Mouse (Mus musculus): ENCODE data around the gene Gbe1.

Gbe1 gene

GRCm38 (mm10) chr16:70365229-70365628, 51.5 kb downstream of the Gbe1 start:
- no peak for DNase-seq

- DNase-seq: no peak
Measured at GRCm38 (mm10) chr16:70381045-70381444, 67.3 kb downstream of the Gbe1 start.

- DNase-seq: no peak
Measured at GRCm38 (mm10) chr16:70385494-70385893, 71.7 kb downstream of the Gbe1 start.

GRCm38 (mm10) chr16:70387385-70387784, 73.6 kb downstream of the Gbe1 start:
- DNase-seq: no peak

- DNase-seq: no peak
Measured at GRCm38 (mm10) chr16:70395276-70395675, 81.5 kb downstream of the Gbe1 start.

- DNase-seq: no peak
Measured at GRCm38 (mm10) chr16:70407780-70408179, 94.0 kb downstream of the Gbe1 start.

GRCm38 (mm10) chr16:70421077-70421476, 107.3 kb downstream of the Gbe1 start:
- no peak for DNase-seq

GRCm38 (mm10) chr16:70449520-70449919, 135.8 kb downstream of the Gbe1 start:
- no peak for DNase-seq

- no peak for DNase-seq
Measured at GRCm38 (mm10) chr16:70475583-70475982, 161.8 kb downstream of the Gbe1 start.

- DNase-seq: no peak
Measured at GRCm38 (mm10) chr16:70476161-70476560, 162.4 kb downstream of the Gbe1 start.

GRCm38 (mm10) chr16:70480494-70480893, 166.7 kb downstream of the Gbe1 start:
- no peak for DNase-seq

GRCm38 (mm10) chr16:70506457-70506856, 192.7 kb downstream of the Gbe1 start:
- no peak for DNase-seq

- DNase-seq: no peak
Measured at GRCm38 (mm10) chr16:70510938-70511337, 197.2 kb downstream of the Gbe1 start.

- no peak for DNase-seq
Measured at GRCm38 (mm10) chr16:70522861-70523260, 209.1 kb downstream of the Gbe1 start.

- no peak for DNase-seq
Measured at GRCm38 (mm10) chr16:70523566-70523965, 209.8 kb downstream of the Gbe1 start.

GRCm38 (mm10) chr16:70524273-70524672, 210.5 kb downstream of the Gbe1 start:
- no peak for DNase-seq

GRCm38 (mm10) chr16:70527224-70527623, 213.5 kb downstream of the Gbe1 start:
- no peak for DNase-seq

GRCm38 (mm10) chr16:70535224-70535623, 221.5 kb downstream of the Gbe1 start:
- DNase-seq: no peak

- DNase-seq: no peak
Measured at GRCm38 (mm10) chr16:70550835-70551234, 237.1 kb downstream of the Gbe1 start.

GRCm38 (mm10) chr16:70561635-70562348, 248.0 kb downstream of the Gbe1 start:
- no peak for DNase-seq

- DNase-seq: no peak
Measured at GRCm38 (mm10) chr16:70562574-70562973, 248.8 kb downstream of the Gbe1 start.

GRCm38 (mm10) chr16:70563456-70563855, 249.7 kb downstream of the Gbe1 start:
- DNase-seq: no peak

GRCm38 (mm10) chr16:70568341-70569265, 254.9 kb downstream of the Gbe1 start:
- peak; percentile 9 for DNase-seq

- no peak for DNase-seq
Measured at GRCm38 (mm10) chr16:70585964-70586363, 272.2 kb downstream of the Gbe1 start.

All from cerebellum, adult 11 months (tissue).